Mouse (Mus musculus) hindbrain, embryonic 16.5 days (tissue): ENCODE measurements around the gene Mettl6. TPM values are rescaled to one million over a fixed set of nuclear protein-coding genes. Genes with fewer than 3 reads are reported as not detected.

ENCODE experiments used
- ATAC-seq: fragments of 200-750 bp; cut with Nextera tagmentation; 2 replicates; pipeline ENCODE4 v1.8.0; 2017; ENCODE audit warnings: moderate TSS enrichment, moderate library complexity
- H3K27ac ChIP-seq: fragments of 300-500 bp; sonication (generic); 2 replicates; pipeline ENCODE4 v1.5.1; 2014; ENCODE audit warnings: low read depth, mild to moderate bottlenecking, control low read depth, low read length, moderate library complexity
- H3K27me3 ChIP-seq: fragments of 300-500 bp; sonication (generic); replicated peaks from 2 replicates; pipeline ENCODE4 v1.6.1; 2014; ENCODE audit warnings: low read length; ENCODE audit not compliant: control insufficient read depth, insufficient read depth
- H3K36me3 ChIP-seq: fragments of 300-500 bp; sonication (generic); 2 replicates; pipeline ENCODE4 v1.6.1; 2014; ENCODE audit warnings: mild to moderate bottlenecking, low read length, moderate library complexity, mixed read lengths; ENCODE audit not compliant: control insufficient read depth, insufficient read depth
- H3K4me1 ChIP-seq: fragments of 300-500 bp; sonication (generic); 2 replicates; pipeline ENCODE4 v1.6.1; 2014; ENCODE audit warnings: low read depth, low read length; ENCODE audit not compliant: control insufficient read depth, insufficient read depth
- H3K4me2 ChIP-seq: fragments of 300-500 bp; sonication (generic); 2 replicates; pipeline ENCODE4 v1.6.1; 2014; ENCODE audit warnings: mild to moderate bottlenecking, low read length, control low read depth, moderate library complexity
- H3K4me3 ChIP-seq: fragments of 300-500 bp; sonication (generic); 2 replicates; pipeline ENCODE4 v1.5.1; 2014; ENCODE audit warnings: mild to moderate bottlenecking, low read length, control low read depth, moderate library complexity
- H3K9ac ChIP-seq: fragments of 300-500 bp; sonication (generic); 2 replicates; pipeline ENCODE4 v1.6.1; 2014; ENCODE audit warnings: low read depth, mild to moderate bottlenecking, control low read depth, low read length, moderate library complexity
- H3K9me3 ChIP-seq: fragments of 300-500 bp; sonication (generic); 2 replicates; pipeline ENCODE4 v1.6.1; 2014; ENCODE audit warnings: mild to moderate bottlenecking, low read length, moderate library complexity; ENCODE audit not compliant: control insufficient read depth
- WGBS: fragments of 180-500 bp; shearing (Covaris S2); extraction: QIAGEN DNeasy Blood & Tissue Kit; methylation state at CpG from one replicate; pipeline ENCODE4 v1.1.7; 2014; 5-methylcytosine and 5-hydroxymethylcytosine counted together
- polyA plus RNA-seq: library from polyadenylated mRNA; unstranded; fragments of >200 nt; fragmentation: Nextera tagmentation; extraction: Ambion mirVana; gene quantifications from 2 replicates; pipeline ENCODE4 v1.2.1, GENCODE M21; 2015

Mettl6 gene
- polyA plus RNA-seq, 1 experiment from 2014 or later = 36.9 TPM

GRCm38 (mm10) chr14:31429004-31429395 is 65.8 kb downstream of the Mettl6 start:
- peaks cover 17% of the 10 kb centered on the region for H3K4me1 ChIP-seq
- H3K27me3 ChIP-seq = no peaks in the 10 kb centered on the region
- no peak overlapping the region for H3K27ac ChIP-seq
- ATAC-seq = no peak
- no peak overlapping the region for H3K4me3 ChIP-seq
- H3K9me3 ChIP-seq = no peaks in the 10 kb centered on the region; the same call in 1 of the 2 replicates
- no peak overlapping the region for H3K4me2 ChIP-seq
- WGBS = 54% methylated on average over 5 of the region's 5 CpGs
- no peak overlapping the region for H3K9ac ChIP-seq
- H3K36me3 ChIP-seq = peaks cover 11% of the 10 kb centered on the region

DNA sequence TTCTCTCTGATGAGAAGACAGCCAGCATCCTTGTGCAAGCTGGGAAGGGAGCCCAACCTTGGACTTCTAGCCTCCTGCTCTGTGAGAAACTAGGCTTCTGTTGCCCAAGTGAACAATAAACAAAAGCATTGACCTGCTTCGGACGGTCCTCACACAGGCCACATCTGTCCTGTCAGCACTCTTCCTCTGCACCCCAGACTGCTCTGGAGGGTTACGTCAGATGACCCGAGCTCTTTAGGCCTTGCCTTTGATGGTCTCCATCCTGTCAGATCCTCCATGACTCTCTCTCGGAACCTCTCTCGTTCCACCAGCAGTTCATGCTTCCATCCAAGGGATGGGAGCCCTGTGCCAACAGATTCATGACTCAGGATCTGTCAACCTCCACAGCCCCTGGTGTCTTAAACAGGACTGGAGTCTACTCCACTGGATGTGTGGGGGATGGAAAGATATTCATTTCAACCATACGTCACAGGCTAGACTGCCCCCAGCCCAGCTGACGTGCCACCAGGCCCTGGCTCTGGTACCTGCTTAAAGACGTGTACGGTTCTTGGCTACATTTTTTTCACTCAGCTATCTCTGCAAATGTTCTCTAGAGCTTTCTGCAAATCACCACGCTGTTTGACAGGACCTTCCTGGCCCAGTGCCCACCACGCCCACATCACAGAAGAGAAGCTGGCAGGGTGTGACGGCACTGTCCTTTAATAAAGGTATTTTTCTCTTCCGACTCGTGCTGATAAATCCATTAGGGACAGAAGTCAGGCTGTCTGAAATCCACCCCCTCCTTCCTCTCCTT is 66.4 kb downstream of the Mettl6 start:
- 61% methylated on average over 15 of the region's 15 CpGs for WGBS
- no peak overlapping the region for H3K27ac ChIP-seq
- H3K27me3 ChIP-seq = no peaks in the 10 kb centered on the region
- H3K4me2 ChIP-seq = no peak overlapping the region
- H3K9me3 ChIP-seq = no peaks in the 10 kb centered on the region; the same call in 1 of the 2 replicates
- no peak overlapping the region for H3K4me3 ChIP-seq
- peaks cover 15% of the 10 kb centered on the region; the same call in 1 of the 2 replicates for H3K4me1 ChIP-seq
- peaks cover 11% of the 10 kb centered on the region for H3K36me3 ChIP-seq
- no peak for ATAC-seq
- H3K9ac ChIP-seq = no peak overlapping the region

Other genes with a start within 250 kb of the Mettl6 start
- gene Phf7, start 243.7 kb downstream of the Mettl6 start, polyA plus RNA-seq = 7.8 and 9.8 TPM in 2 replicates
- 102 and 120 TPM in 2 replicates for gene Bap1, start 243.6 kb downstream of the Mettl6 start, polyA plus RNA-seq
- 3.7 and 4.2 TPM in 2 replicates for gene Dnah1, start 171.1 kb downstream of the Mettl6 start, polyA plus RNA-seq
- gene Capn7, start 158.4 kb downstream of the Mettl6 start, polyA plus RNA-seq = 76.5 and 86.9 TPM in 2 replicates
- gene Sh3bp5, start 59.0 kb downstream of the Mettl6 start, polyA plus RNA-seq = 152 and 155 TPM in 2 replicates
- gene Eaf1, start 641 bp downstream of the Mettl6 start, polyA plus RNA-seq = 7.4 and 7.9 TPM in 2 replicates
- gene Colq, start 96.3 kb upstream of the Mettl6 start, polyA plus RNA-seq = 0.50 and 0.77 TPM in 2 replicates
- gene Gm49387, start 145.8 kb upstream of the Mettl6 start, polyA plus RNA-seq = 1.7 and 2.1 TPM in 2 replicates
- 20.7 and 22.4 TPM in 2 replicates for gene Btd, start 146.0 kb upstream of the Mettl6 start, polyA plus RNA-seq
- gene Hacl1, start 146.2 kb upstream of the Mettl6 start, polyA plus RNA-seq = 10.2 and 11.5 TPM in 2 replicates